Mouse (Mus musculus) CD4-positive, CD25-positive, alpha-beta regulatory T cell, adult 4 months (primary cell): Measurements from ENCODE around the gene Trpm8. TPM values are rescaled to one million over a fixed set of nuclear protein-coding genes. Genes with fewer than 3 reads are reported as not detected.

ENCODE experiments used
- ATAC-seq: one replicate; pipeline ENCODE4 v1.8.0; 2017
- polyA plus RNA-seq, 2 experiments: library from polyadenylated mRNA; unstranded; fragments of 100-300 nt; shearing (Covaris generic); gene quantifications; one replicate each; pipeline ENCODE4 v1.2.1; 2017

Trpm8 gene
- polyA plus RNA-seq, 2 experiments from 2014 or later, result not detected

DNA sequence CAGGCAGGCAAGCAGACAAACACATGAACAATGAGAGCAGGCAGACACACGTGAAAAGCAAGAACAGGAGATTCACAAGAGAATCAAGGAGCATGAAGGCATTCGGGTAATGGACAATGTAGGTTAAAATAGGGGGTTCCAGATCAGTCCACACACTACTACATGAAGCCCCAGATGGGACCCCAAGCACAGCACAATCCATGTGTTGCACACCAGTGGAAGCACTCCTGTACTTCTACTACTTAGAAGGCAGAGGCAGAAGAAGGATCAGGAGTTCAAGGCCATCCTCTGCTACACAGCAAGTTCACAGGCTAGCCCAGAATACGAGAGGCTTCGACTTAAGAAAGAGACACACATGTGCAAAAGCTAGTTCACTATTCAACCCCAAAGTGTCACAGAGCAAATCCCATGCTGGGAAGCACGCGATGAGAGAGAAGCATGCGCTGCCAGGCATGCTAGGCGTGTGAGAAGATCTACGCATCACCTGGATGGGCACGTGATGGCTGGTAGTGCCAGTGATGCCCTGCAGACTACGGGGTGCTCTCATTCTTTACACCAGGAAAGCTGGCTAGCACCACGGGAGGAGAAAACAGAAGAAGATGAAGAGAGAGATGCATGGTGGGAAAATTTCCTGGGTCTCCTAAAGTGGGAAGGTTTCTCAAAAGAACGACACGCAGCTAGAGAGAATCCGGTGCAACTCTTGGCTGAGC, 8.8 kb downstream of the Trpm8 start:
- no peak for ATAC-seq

DNA sequence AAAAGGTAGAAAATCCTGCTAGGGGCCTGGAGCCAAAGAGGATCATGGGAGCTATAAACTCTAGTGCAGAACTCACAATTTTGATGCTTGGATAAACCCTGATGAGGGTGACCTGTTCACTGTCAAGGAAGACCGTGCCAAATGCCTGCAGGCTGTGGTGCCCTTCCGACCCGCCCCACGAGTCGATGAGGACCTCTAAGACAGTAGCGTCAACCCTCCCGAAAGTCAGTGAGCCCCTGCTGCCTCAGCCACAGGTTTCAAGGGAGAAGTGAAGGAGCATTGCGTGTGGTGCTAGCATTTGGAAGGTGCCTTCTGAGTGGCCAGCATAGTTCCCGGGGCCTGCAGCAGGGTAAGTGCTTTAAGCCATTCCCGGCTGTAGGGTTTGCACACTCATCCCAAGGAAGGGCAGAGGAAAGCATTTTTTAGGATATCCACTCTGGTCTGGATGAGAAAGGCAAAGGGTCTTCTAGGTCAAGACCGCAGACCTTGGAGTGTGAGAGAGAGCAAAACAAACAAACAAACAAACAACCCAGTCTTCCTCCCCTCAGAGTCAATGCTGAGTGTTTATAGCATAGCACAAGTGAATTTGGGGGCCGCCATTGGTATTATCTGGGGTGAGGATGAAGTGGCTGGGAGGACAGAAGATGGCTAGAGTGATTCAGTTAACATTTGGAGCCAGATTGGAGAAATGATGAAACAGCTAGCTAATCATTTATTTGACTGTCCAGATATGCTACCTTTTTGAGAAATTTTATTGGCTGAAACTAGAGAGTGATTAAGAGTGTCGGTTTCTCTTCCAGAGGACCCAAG, 9.6 kb downstream of the Trpm8 start:
- ATAC-seq, result peak; percentile 2

- ATAC-seq, result peak; percentile 66
Measured at GRCm38 (mm10) chr1:88287697-88287980, 10.2 kb downstream of the Trpm8 start.

- ATAC-seq, result no peak
Measured at GRCm38 (mm10) chr1:88288056-88288788, 10.8 kb downstream of the Trpm8 start.

DNA sequence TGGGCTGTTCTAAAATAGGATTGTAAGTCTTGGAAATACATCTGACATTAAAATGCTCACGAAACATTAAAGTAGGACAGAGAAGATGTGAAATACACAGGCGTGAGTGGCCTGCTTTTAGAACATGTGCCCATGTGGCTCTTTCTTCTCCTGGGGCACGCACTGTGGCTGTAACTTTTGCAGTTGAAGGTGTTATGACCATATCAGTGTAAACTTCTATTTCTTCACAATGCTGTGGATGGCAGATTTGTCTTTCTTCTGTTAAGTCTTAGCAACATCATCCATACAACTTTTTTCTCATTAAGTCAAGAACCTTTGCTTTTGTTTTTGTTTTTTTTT, 11.3 kb downstream of the Trpm8 start:
- ATAC-seq, result no peak

GRCm38 (mm10) chr1:88289152-88289551, 11.7 kb downstream of the Trpm8 start:
- ATAC-seq, result no peak

DNA sequence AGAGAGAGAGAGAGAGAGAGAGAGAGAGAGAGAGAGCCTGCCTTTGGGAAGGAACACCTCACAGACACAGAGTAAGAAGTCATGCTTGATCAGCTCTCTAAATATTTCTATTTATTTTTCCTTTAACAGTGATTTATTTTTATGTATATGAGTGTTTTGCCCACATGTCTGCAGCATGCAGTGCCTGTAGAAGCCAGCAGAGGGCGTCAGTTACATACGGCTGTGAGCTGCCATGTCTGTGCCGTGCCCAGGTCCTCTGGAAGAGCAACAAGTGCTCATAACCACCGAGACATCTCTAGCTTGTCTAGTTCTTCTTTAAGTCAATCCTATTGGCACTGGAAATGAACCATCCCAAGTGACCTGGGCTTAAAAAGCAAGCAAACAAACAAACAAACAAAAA, 12.5 kb downstream of the Trpm8 start:
- ATAC-seq, result peak; percentile 38

GRCm38 (mm10) chr1:88290511-88290910, 13.1 kb downstream of the Trpm8 start:
- no peak for ATAC-seq

DNA sequence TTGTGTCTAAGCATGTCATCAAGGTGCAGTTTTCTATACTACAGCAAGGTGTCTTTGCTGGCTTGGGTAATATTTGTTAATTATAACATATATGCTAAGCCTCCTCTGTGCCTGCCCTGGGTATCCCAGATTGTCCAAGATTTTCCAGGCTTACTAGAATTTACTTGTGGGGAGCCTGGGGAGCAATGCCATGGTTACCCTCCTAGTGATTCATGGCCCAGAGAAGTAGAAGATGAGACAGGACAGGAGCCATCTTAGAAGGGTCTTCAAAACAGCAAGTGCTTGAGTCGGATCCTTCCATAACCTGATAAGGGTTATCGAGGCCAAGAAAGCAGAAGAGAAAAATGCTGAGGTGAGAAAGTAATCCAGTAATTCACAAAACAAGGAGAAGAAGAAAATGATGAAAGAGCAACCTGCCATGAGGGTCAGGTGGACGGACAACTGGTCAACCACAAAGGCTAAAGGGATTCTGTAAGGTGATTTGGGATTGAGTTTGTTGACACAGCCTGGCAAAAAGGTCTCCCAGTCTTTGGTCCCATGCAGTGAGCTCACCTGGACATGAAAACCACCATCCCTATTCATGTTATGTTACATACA, 14.0 kb downstream of the Trpm8 start:
- no peak for ATAC-seq

- ATAC-seq, result no peak
Measured at GRCm38 (mm10) chr1:88292057-88292456, 14.6 kb downstream of the Trpm8 start.

- no peak for ATAC-seq
Measured at GRCm38 (mm10) chr1:88294650-88295049, 17.2 kb downstream of the Trpm8 start.

DNA sequence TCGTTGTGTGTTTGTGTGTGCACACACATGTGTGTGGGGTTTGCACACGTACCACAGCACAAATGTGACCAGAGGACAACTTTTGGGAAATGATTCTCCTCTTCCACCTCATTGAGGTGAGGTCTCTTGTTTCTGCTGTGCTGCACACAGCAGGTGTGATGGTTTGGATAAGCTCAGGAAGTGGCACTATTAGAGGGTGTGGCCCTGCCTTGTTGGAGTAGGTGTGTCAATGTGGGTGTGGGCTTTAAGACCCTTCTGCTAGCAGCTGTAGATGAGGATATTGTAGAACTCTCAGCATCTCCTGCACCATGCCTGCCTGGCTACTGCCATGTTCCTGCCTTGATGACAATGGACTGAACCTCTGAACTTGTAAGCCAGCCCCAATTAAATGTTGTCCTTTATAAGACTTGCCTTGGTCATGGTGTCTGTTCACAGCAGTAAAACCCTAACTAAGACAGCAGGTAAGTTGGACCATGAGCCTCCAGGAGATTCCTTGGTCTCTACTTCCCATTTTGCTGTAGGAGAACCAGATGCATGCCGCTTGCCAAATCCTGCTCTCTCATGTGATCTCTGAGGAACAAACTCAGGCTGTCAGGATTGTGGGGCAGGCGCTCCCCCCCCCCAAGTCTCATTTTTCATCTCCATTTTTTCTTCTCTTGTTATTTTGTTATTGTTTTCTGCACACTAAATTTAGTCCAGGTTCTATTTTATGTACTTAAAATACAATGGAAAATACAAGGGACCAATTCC, 18.9 kb downstream of the Trpm8 start:
- ATAC-seq, result no peak

- ATAC-seq, result no peak
Measured at GRCm38 (mm10) chr1:88297480-88298258, 20.2 kb downstream of the Trpm8 start.

GRCm38 (mm10) chr1:88298686-88299528, 21.4 kb downstream of the Trpm8 start:
- no peak for ATAC-seq

DNA sequence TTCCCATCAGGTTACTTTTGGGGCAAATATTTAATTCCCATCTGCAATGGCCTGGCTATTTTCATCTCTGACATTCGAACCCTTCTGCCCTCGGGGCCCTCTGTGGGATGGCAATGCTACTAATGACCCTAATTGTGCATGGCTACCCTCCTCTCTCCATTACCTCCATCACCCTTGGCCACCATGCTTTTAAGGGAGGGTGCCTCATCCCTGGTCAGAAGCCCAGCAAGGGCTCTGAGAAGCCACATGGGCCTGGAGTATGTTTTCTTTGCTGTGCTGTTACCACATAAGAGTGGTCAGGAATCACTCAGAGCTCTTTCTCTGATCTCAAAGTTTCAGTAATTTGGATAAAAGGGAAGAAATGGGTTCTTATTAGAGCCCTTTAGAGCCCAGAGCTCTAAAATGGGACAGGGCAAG, 22.1 kb downstream of the Trpm8 start:
- no peak for ATAC-seq

GRCm38 (mm10) chr1:88300301-88301050, 23.0 kb downstream of the Trpm8 start:
- ATAC-seq, result no peak

GRCm38 (mm10) chr1:88301121-88302014, 23.9 kb downstream of the Trpm8 start:
- ATAC-seq, result peak; percentile 63

DNA sequence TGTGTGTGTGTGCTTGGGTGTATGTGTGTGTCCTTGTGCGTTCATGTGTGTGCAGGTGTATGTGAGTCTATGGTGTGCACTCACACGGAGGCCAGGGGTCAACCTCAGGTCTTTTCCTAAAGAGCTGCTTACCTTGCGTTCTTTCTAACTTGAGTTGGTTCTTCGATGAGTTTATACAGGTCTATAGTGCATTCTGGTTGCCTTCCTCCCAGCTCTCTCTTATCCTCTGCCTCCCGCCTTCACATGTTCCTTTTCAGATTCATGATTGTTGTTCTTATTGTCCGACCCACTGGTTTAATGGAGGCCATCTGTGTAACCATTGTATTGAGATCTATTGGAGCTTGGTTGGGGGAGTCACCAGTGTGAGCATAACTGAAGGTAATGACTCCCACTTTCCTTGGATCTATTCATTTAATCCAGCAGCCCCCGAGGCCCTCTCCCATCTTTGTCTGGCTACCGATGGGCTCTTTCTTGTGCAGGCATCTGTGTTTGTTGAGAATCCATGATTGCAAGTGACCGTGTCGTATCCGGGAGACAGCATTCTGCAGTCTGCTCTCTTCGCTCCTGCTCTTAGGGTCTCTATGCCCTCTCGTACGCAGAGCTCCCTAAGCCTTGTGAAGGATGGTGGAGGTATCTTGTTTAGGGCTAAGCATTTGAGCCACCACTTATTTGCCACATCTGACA, 24.7 kb downstream of the Trpm8 start:
- ATAC-seq, result no peak
